Mouse (Mus musculus) megakaryocyte, embryonic 14.5 days (primary cell): Measurements from ENCODE around the gene Cyp39a1.

Experiments
- FLI1 ChIP-seq: IDR thresholded peaks from 2 replicates; pipeline ENCODE4 v1.6.1; 2012; ENCODE audit warnings: low read length, inconsistent platforms, mixed read lengths
- GATA1 ChIP-seq: IDR thresholded peaks from 3 replicates; pipeline ENCODE4 v1.6.1; 2012; ENCODE audit warnings: mixed read lengths, low read length, inconsistent platforms, borderline replicate concordance

- TF ChIP-seq GATA1: no peak
- no peak for TF ChIP-seq FLI1
Measured at GRCm38 (mm10) chr17:43744425-43744824, 77.2 kb downstream of the Cyp39a1 start.
